Mouse (Mus musculus) neural tube, embryonic 14.5 days (tissue): ENCODE data around the gene Trir. TPM values are rescaled to one million over a fixed set of nuclear protein-coding genes. Genes with fewer than 3 reads are reported as not detected.

Source experiments
- ATAC-seq: fragments of 200-750 bp; cut with Nextera tagmentation; 2 replicates; pipeline ENCODE4 v1.8.0; 2017; ENCODE audit warnings: low read depth, mild to moderate bottlenecking, moderate TSS enrichment, moderate library complexity
- H3K27ac ChIP-seq: fragments of 300-500 bp; sonication (generic); 2 replicates; pipeline ENCODE4 v1.5.1; 2014; ENCODE audit warnings: low read depth, mild to moderate bottlenecking, control low read depth, low read length, moderate library complexity, mixed read lengths
- H3K27me3 ChIP-seq: fragments of 300-500 bp; sonication (generic); 2 replicates; pipeline ENCODE4 v1.6.1; 2014; ENCODE audit warnings: low read length; ENCODE audit not compliant: control insufficient read depth, insufficient read depth
- H3K36me3 ChIP-seq: fragments of 300-500 bp; sonication (generic); 2 replicates; pipeline ENCODE4 v1.6.1; 2014; ENCODE audit warnings: low read length, mixed read lengths; ENCODE audit not compliant: control insufficient read depth, insufficient read depth
- H3K4me1 ChIP-seq: fragments of 300-500 bp; sonication (generic); 2 replicates; pipeline ENCODE4 v1.6.1; 2014; ENCODE audit warnings: low read length; ENCODE audit not compliant: control insufficient read depth, insufficient read depth
- H3K4me2 ChIP-seq: fragments of 300-500 bp; sonication (generic); 2 replicates; pipeline ENCODE4 v1.6.1; 2014; ENCODE audit warnings: mild to moderate bottlenecking, low read depth, low read length, control low read depth
- H3K4me3 ChIP-seq: fragments of 300-500 bp; sonication (generic); 2 replicates; pipeline ENCODE4 v1.5.1; 2014; ENCODE audit warnings: low read depth, low read length, control low read depth, mixed read lengths
- H3K9ac ChIP-seq: fragments of 300-500 bp; sonication (generic); replicated peaks from 2 replicates; pipeline ENCODE4 v1.6.1; 2014; ENCODE audit warnings: low read depth, mild to moderate bottlenecking, control low read depth, low read length, mixed read lengths
- H3K9me3 ChIP-seq: fragments of 300-500 bp; sonication (generic); 2 replicates; pipeline ENCODE4 v1.6.1; 2016; ENCODE audit warnings: low read length; ENCODE audit not compliant: control insufficient read depth
- WGBS: fragments of 180-500 bp; shearing (Covaris S2); extraction: QIAGEN DNeasy Blood & Tissue Kit; methylation state at CpG from one replicate; pipeline ENCODE4 v1.1.7; 2014; 5-methylcytosine and 5-hydroxymethylcytosine counted together
- polyA plus RNA-seq: library from polyadenylated mRNA; unstranded; fragments of >200 nt; fragmentation: Nextera tagmentation; extraction: Ambion mirVana; gene quantifications from 2 replicates; pipeline ENCODE4 v1.2.1, GENCODE M21; 2014

The Trir gene
- polyA plus RNA-seq, 1 experiment from 2014 or later, result 153 TPM

DNA sequence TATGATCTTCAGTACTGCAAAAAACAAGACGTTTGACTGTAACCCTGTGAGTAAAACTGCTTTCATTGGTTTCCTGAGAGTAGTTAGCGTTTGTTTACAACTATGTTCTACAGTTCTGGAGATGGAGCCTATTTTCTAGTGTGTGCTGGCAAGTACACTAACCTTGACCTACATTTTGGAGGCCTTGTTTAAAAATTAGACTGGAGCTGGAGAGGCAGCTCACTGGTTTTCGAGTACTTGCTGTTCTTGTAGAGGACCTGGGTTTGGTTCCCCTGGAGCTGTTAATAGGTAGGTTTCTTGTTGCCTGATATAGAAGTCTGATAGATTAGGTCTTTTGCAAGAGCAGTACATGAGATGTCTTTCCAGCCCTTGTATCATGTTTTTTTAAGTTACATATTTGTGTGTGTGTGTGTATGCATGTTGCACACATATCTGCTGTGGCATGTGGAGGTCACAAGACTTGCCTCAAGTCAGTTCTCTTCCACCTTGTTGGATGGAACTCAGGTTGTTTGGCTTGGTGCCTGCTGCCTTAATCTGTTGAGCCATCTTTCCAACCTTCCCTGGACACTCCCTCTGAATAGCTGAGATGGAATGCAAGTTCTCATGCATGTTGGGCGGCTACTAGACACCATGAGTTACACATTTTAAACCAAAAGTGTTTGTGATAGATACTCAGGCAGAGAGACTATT, 6.1 kb downstream of the Trir start:
- 88% methylated on average over 4 of the region's 4 CpGs for WGBS
- no peak overlapping the region for H3K9ac ChIP-seq
- peaks cover 25% of the 10 kb centered on the region for H3K4me1 ChIP-seq
- ATAC-seq, result no peak
- H3K9me3 ChIP-seq, result no peaks in the 10 kb centered on the region
- no peaks in the 10 kb centered on the region for H3K27me3 ChIP-seq
- H3K4me3 ChIP-seq, result no peak overlapping the region
- H3K4me2 ChIP-seq, result no peak overlapping the region
- peaks cover 22% of the 10 kb centered on the region for H3K36me3 ChIP-seq
- no peak overlapping the region for H3K27ac ChIP-seq

DNA sequence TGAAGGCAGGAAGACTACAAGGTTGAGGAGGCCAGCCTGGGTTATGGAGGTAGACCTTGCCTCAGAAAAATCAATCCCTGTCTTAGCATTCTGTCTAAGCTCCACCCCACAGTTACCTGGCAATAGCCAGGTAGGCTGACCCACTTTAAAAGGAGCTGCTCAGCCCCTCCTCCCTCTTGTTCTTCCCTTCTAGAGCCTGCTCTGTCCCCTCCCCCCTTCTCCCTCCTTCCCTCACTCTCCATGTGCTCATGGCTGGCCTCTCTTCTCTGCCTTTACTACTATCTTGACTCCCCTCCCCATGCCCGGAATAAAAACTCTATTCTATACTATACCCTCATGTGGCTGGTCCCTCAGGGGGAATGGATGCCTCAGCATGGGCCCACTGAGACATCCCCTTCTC, 7.2 kb downstream of the Trir start:
- Histone ChIP-seq H3K9ac (no peak overlapping the region), H3K4me3 (no peak overlapping the region), H3K4me2 (no peak overlapping the region), H3K9me3 (no peaks in the 10 kb centered on the region), H3K36me3 (peaks cover 22% of the 10 kb centered on the region), H3K27me3 (no peaks in the 10 kb centered on the region), H3K27ac (no peak overlapping the region), H3K4me1 (peaks cover 24% of the 10 kb centered on the region)
- WGBS, result 62% methylated on average over 1 of the region's 1 CpGs
- ATAC-seq, result no peak

GRCm38 (mm10) chr8:85034764-85035163, 8.1 kb downstream of the Trir start:
- H3K4me1 ChIP-seq, result peaks cover 24% of the 10 kb centered on the region
- peaks cover 21% of the 10 kb centered on the region for H3K36me3 ChIP-seq
- no peaks in the 10 kb centered on the region for H3K9me3 ChIP-seq
- peak overlapping the region; percentile 96 for H3K4me2 ChIP-seq
- WGBS, result 3% methylated on average over 13 of the region's 13 CpGs
- no peak overlapping the region for H3K27ac ChIP-seq
- ATAC-seq, result no peak
- H3K4me3 ChIP-seq, result peak overlapping the region; percentile 77; the same call in 1 of the 2 replicates
- H3K9ac ChIP-seq, result no peak overlapping the region
- no peaks in the 10 kb centered on the region for H3K27me3 ChIP-seq

DNA sequence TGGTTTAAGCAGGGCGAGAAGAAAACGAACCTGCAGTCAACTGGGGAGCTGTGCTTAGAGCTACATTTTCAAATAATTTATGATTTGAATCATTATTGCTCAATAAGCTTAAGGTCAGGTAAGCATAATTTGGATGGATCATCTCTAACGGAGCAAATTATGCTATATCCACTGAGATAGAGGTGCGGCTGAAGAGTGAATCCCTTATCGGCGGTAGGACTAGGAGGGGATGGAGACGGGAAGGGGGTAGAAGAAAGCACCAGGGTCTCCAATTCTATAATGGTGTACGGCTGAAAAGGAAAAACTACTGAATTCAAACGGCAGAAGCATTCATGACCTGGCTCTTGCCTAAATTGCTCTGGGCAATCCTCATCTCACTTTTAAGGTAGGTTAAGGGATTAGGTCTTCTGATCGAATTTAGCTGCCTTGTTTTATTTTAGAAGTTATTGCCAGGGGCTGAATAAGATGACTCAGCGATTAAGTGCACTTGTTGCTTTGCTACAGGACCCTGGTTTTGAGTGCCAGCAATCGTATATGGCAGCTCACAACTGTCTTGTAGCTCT, 8.6 kb downstream of the Trir start:
- peaks cover 24% of the 10 kb centered on the region for H3K4me1 ChIP-seq
- WGBS, result 6% methylated on average over 12 of the region's 12 CpGs
- H3K9ac ChIP-seq, result peak overlapping the region; percentile 87; the same call in 1 of the 2 replicates
- peak overlapping the region; percentile 77 for H3K4me3 ChIP-seq
- H3K9me3 ChIP-seq, result no peaks in the 10 kb centered on the region
- no peak for ATAC-seq
- peak overlapping the region; percentile 96 for H3K4me2 ChIP-seq
- no peak overlapping the region for H3K27ac ChIP-seq
- peaks cover 17% of the 10 kb centered on the region for H3K36me3 ChIP-seq
- no peaks in the 10 kb centered on the region for H3K27me3 ChIP-seq

- Histone ChIP-seq H3K4me2 (peak overlapping the region; percentile 96), H3K9ac (peak overlapping the region; percentile 87), H3K36me3 (peaks cover 19% of the 10 kb centered on the region), H3K4me1 (peaks cover 24% of the 10 kb centered on the region), H3K27me3 (no peaks in the 10 kb centered on the region), H3K9me3 (no peaks in the 10 kb centered on the region), H3K27ac (peak overlapping the region; percentile 96), H3K4me3 (peak overlapping the region; percentile 77)
- 1% methylated on average over 15 of the region's 15 CpGs for WGBS
- peak; percentile 3; the same call in 1 of the 2 replicates for ATAC-seq
These were observed 9.2 kb downstream of the Trir start for GRCm38 (mm10) chr8:85035728-85036310.

- peak overlapping the region; percentile 96 for H3K27ac ChIP-seq
- H3K36me3 ChIP-seq, result peaks cover 20% of the 10 kb centered on the region
- peak; percentile 54 for ATAC-seq
- H3K27me3 ChIP-seq, result no peaks in the 10 kb centered on the region
- H3K9me3 ChIP-seq, result no peaks in the 10 kb centered on the region
- peak overlapping the region; percentile 87 for H3K9ac ChIP-seq
- H3K4me1 ChIP-seq, result peaks cover 24% of the 10 kb centered on the region
- peak overlapping the region; percentile 96 for H3K4me2 ChIP-seq
- WGBS, result 0% methylated on average over 9 of the region's 9 CpGs
- peak overlapping the region; percentile 77 for H3K4me3 ChIP-seq
These were observed 9.7 kb downstream of the Trir start for GRCm38 (mm10) chr8:85036381-85036717.

DNA sequence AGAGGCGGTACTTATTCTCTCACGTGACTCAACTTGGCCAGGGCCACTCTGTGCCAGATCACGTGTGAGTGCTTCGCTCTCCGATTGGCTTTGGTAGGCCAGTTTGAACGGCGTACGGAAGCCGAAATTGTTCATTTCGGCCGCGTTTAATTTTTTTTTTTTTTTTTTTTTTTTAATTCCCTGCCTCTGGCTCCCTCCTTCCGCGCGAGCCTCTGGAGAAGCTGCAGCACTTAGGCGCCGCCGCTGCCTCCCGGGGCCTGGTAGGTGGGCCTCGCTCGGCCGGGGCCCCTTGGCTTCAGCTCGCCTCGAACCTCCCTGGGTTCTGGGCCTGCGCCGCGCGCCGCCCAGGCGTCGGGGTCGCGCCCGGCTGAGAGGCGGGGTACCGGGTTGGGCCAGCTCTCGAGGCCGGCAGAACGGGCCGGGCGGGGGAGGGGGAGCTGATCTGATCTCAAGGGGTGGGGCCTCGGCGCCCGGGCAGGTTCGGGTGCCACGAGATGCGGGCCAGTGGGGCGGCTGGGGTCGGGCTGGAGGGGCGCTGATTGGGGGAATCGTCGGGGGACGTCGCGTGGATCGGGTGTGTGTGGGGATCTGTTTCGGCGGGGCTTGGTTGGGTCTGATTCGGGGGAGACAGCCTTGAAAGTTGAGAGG, 10.2 kb downstream of the Trir start, which contains the start of gene Tnpo2:
Gene Tnpo2 (plus strand): TSS at position 198 of the 648 bp plus-strand sequence.
- Histone ChIP-seq H3K4me1 (peaks cover 24% of the 10 kb centered on the region), H3K27ac (peak within 1 kb of the TSS; percentile 96), H3K27me3 (no peaks in the 10 kb centered on the region), H3K9me3 (no peaks in the 10 kb centered on the region), H3K4me3 (peak within 1 kb of the TSS; percentile 77), H3K9ac (peak within 1 kb of the TSS; percentile 87), H3K36me3 (peaks cover 17% of the 10 kb centered on the region), H3K4me2 (peak within 1 kb of the TSS; percentile 96)
- WGBS, result under 1% methylated on average over 45 of the region's 59 CpGs
- ATAC-seq, result peak; percentile 92

DNA sequence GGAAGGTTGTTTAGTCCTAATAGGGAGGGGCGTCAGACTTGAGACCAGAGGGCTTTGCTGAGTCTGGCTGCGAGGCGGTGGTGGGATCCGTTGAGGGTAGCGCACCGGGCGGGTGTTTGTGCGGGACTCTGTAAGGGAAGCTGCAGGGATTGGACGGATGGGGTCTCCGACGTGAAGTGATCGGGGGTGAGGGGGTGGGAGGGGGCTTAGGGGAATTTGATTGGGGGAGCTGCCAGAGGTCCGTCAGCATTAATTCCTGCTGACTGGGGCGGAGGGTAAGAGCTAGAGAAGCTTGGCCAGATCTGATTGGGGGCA, 10.7 kb downstream of the Trir start:
- no peaks in the 10 kb centered on the region for H3K27me3 ChIP-seq
- peak; percentile 66 for ATAC-seq
- peak overlapping the region; percentile 77 for H3K4me3 ChIP-seq
- peaks cover 24% of the 10 kb centered on the region for H3K4me1 ChIP-seq
- peak overlapping the region; percentile 96 for H3K27ac ChIP-seq
- no peaks in the 10 kb centered on the region for H3K9me3 ChIP-seq
- peaks cover 12% of the 10 kb centered on the region for H3K36me3 ChIP-seq
- H3K9ac ChIP-seq, result peak overlapping the region; percentile 87
- 0% methylated on average over 14 of the region's 14 CpGs for WGBS
- H3K4me2 ChIP-seq, result peak overlapping the region; percentile 96
